Mouse (Mus musculus) midbrain, embryonic 13.5 days (tissue): ENCODE results near the gene Ankib1. TPM values are rescaled to one million over a fixed set of nuclear protein-coding genes. Genes with fewer than 3 reads are reported as not detected.
A peak's percentile ranks its signal among the peaks of the same experiment; 100 is the strongest.
"Not testable (repeated sequence)": the region's sequence is repeated elsewhere in the genome, so short reads cannot be mapped to it uniquely, and the experiment has no call there.

Experiments
- ATAC-seq: fragments of 200-750 bp; cut with Nextera tagmentation; 2 replicates; pipeline ENCODE4 v1.8.0; 2017; ENCODE audit warnings: mild to moderate bottlenecking, moderate TSS enrichment, moderate library complexity
- H3K27ac ChIP-seq: fragments of 300-500 bp; sonication (generic); 2 replicates; pipeline ENCODE4 v1.5.1; 2015; ENCODE audit warnings: inconsistent platforms, mild to moderate bottlenecking, moderate library complexity
- H3K27me3 ChIP-seq: fragments of 300-500 bp; sonication (generic); 2 replicates; pipeline ENCODE4 v1.6.1; 2015; ENCODE audit warnings: mild to moderate bottlenecking, inconsistent platforms
- H3K36me3 ChIP-seq: fragments of 300-500 bp; sonication (generic); 2 replicates; pipeline ENCODE4 v1.6.1; 2015; ENCODE audit warnings: mild to moderate bottlenecking, inconsistent platforms
- H3K4me1 ChIP-seq: fragments of 300-500 bp; sonication (generic); replicated peaks from 2 replicates; pipeline ENCODE4 v1.6.1; 2015; ENCODE audit warnings: inconsistent platforms
- H3K4me2 ChIP-seq: fragments of 300-500 bp; sonication (generic); replicated peaks from 2 replicates; pipeline ENCODE4 v1.6.1; 2015; ENCODE audit warnings: moderate library complexity, mild to moderate bottlenecking, inconsistent platforms
- H3K4me3 ChIP-seq: fragments of 300-500 bp; sonication (generic); replicated peaks from 2 replicates; pipeline ENCODE4 v1.5.1; 2015; ENCODE audit warnings: mild to moderate bottlenecking, inconsistent platforms
- H3K9ac ChIP-seq: fragments of 300-500 bp; sonication (generic); replicated peaks from 2 replicates; pipeline ENCODE4 v1.6.1; 2015; ENCODE audit warnings: mild to moderate bottlenecking, inconsistent platforms
- H3K9me3 ChIP-seq: fragments of 300-500 bp; sonication (generic); 2 replicates; pipeline ENCODE4 v1.6.1; 2016; ENCODE audit warnings: mild to moderate bottlenecking, inconsistent platforms
- WGBS: fragments of 180-500 bp; shearing (Covaris S2); methylation state at CpG from one replicate; pipeline ENCODE4 v1.1.7; 2015; 5-methylcytosine and 5-hydroxymethylcytosine counted together
- polyA plus RNA-seq: library from polyadenylated mRNA; unstranded; fragments of >200 nt; fragmentation: Nextera tagmentation; extraction: Ambion mirVana; gene quantifications from 2 replicates; pipeline ENCODE4 v1.2.1, GENCODE M21; 2015

Ankib1 gene
- 17.6 and 18.2 TPM in 2 replicates for polyA plus RNA-seq

DNA sequence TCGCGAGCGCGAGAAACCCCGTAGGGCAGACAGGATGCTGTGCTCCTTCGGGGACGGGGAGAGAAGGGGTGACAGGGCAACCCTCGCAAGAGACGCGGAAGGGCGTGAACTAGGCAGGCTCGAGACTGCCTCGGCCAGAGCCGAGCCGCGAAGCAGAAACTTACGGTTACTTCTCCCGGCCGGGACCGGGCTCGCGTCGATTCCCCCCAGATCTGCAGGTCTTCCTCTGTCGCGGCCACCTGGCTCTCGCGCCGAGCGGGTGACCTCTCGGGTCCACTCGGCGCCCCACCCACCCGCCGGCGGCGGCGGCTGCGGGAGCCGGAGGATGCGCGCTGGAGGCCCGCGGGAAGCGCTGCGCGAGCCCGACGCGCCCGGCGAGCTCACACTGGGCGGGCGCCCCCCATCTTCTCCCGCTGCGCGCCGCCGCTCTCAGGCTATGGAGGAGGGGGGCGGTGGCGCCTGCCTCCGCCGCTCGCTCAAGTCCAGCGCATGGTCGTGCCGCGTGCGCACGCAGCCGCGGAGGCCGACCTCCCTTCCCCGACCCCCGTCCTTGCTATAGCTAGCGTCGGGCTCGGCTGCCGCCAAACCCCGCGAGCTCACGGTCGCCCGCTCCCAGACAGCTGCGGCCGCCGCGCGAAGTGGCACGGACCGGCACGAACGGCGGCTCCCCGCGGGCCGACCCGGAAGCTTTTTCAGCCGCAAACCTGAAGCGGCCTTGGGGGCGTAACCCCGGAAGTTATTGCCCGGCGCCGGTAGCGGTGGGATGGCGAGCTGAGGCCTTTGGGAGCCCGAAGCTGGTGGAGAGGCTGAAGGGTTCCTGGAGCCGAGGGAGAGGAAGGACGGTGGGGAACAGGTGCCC is at the start of gene Ankib1, which contains the start of gene Krit1:
Gene Ankib1 (minus strand): TSS at position 493 of the 859 bp plus-strand sequence.
Gene Krit1 (plus strand): TSS at position 752 of the 859 bp plus-strand sequence.
- peak within 1 kb of the TSS; percentile 81 for H3K4me3 ChIP-seq
- no peaks in the 10 kb centered on the region for H3K27me3 ChIP-seq
- H3K9me3 ChIP-seq = no peaks in the 10 kb centered on the region
- peaks cover 26% of the 10 kb centered on the region for H3K4me1 ChIP-seq
- H3K9ac ChIP-seq = peak within 1 kb of the TSS; percentile 90
- H3K36me3 ChIP-seq = 0 out of 2 replicates have a peak, but pooled peaks cover 4% of the 10 kb centered on the region
- ATAC-seq = peak; percentile 96
- H3K4me2 ChIP-seq = peak within 1 kb of the TSS; percentile 91
- H3K27ac ChIP-seq = peak within 1 kb of the TSS; percentile 92
- under 1% methylated on average over 94 of the region's 109 CpGs for WGBS

GRCm38 (mm10) chr5:3845026-3845425 is 42.3 kb upstream of the Ankib1 start, which contains the start of gene Lrrd1:
TSS of gene Lrrd1 (plus strand) at chr5:3845173.
- 6% methylated on average over 24 of the region's 24 CpGs for WGBS
- Histone ChIP-seq H3K4me1 (peaks cover 5% of the 10 kb centered on the region), H3K4me3 (peak within 1 kb of the TSS; percentile 43), H3K9me3 (no peaks in the 10 kb centered on the region), H3K27me3 (no peaks in the 10 kb centered on the region), H3K9ac (peak within 1 kb of the TSS; percentile 65), H3K36me3 (peaks cover 8% of the 10 kb centered on the region), H3K4me2 (peak within 1 kb of the TSS; percentile 66), H3K27ac (no peak within 1 kb of the TSS)
- ATAC-seq = peak; percentile 71

GRCm38 (mm10) chr5:3834107-3834506 is 31.4 kb upstream of the Ankib1 start:
- Histone ChIP-seq H3K27me3 (no peaks in the 10 kb centered on the region), H3K4me2 (no peak overlapping the region), H3K4me1 (no peaks in the 10 kb centered on the region), H3K27ac (no peak overlapping the region), H3K4me3 (no peak overlapping the region), H3K9ac (no peak overlapping the region), H3K9me3 (no peaks in the 10 kb centered on the region), H3K36me3 (peaks cover 51% of the 10 kb centered on the region)
- no peak for ATAC-seq
- 95% methylated on average over 1 of the region's 1 CpGs for WGBS

DNA sequence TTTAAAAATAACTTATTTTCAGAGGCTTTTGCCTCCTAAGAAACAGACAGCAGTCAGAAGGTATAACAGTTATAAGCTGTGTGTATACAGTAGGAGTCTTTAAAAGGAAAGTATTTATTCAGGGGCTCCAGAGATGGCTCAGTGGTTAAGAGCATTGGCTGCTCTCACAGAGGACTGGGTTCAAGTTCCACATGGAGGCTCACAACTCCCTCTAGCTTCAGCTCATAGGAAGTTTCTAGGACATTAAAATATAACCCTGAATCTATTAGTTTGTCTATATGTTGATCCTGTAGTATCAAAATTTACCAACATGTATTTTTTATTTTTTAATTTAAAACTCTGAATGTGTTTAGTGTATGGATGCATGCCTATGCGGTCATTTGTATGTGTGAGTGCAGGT is 5.7 kb upstream of the Ankib1 start:
- 97% methylated on average over 1 of the region's 1 CpGs for WGBS
- Histone ChIP-seq H3K36me3 (peaks cover 27% of the 10 kb centered on the region), H3K4me3 (no peak overlapping the region), H3K9me3 (no peaks in the 10 kb centered on the region), H3K9ac (no peak overlapping the region), H3K27ac (no peak overlapping the region), H3K27me3 (no peaks in the 10 kb centered on the region), H3K4me2 (no peak overlapping the region), H3K4me1 (peaks cover 8% of the 10 kb centered on the region)
- ATAC-seq = no peak

GRCm38 (mm10) chr5:3803292-3804165 is 804 bp upstream of the Ankib1 start:
- no peaks in the 10 kb centered on the region for H3K27me3 ChIP-seq
- ATAC-seq = peak; percentile 5; the same call in 1 of the 2 replicates
- peak overlapping the region; percentile 91 for H3K4me2 ChIP-seq
- H3K9me3 ChIP-seq = no peaks in the 10 kb centered on the region
- WGBS = under 1% methylated on average over 36 of the region's 36 CpGs
- H3K4me3 ChIP-seq = peak overlapping the region; percentile 81
- H3K36me3 ChIP-seq = 0 out of 2 replicates have a peak, but pooled peaks cover 5% of the 10 kb centered on the region
- H3K4me1 ChIP-seq = peaks cover 26% of the 10 kb centered on the region
- H3K9ac ChIP-seq = peak overlapping the region; percentile 90
- H3K27ac ChIP-seq = peak overlapping the region; percentile 92

DNA sequence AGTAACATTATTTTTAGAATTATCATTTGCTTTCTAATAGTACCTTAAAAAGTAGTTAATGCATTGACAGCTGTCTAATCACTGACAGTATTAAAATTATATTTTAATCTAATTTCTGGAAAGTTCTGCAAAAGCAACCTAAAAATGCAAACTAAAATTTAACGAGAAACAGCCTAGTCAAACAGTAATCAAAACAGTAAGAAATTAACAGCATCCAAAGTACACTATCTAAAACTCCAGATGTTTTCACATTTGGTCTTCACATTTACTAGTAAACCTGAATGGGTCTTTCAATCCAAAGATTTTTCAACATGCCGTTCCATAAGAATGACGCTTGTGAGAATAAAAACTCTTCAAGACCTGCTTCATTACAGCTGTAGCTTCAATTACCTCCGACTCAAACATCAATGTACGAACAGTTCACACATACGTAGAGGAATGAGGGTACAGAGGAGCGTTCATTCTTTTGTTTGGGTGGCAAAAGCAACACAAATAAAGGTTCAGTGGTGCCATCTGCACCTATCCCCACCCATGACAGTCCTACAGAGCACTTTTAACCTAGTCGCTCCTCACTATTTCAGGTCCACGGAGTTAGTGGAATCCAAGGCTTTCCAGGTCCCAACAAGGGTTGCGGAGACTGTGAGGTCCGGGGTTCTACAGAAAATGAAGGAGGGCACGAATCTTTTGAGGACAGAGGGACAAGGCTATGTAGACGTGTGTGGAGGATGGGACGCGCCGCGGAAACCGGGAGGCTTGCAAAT is 873 bp downstream of the Ankib1 start:
- WGBS = 7% methylated on average over 18 of the region's 18 CpGs
- peaks cover 26% of the 10 kb centered on the region for H3K4me1 ChIP-seq
- ATAC-seq = peak; percentile 1; the same call in 1 of the 2 replicates

DNA sequence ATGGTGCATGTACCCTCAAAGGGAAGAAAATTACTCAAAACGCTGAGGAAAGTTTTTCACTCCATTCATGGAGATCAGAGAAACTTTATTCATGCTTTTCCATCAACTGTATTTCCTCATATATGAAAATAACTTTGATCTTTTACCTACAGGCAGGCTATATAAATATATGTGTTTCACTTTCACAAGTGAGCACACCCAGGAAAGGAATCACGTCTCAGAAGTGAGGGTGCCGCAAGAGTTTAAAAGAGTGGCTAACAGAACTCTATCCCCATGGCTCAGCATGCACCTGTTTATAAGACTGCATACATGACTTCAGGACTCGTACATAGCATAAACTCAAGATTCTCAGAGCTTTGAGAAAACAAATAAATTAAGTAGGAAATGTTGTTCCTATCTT is 1.8 kb downstream of the Ankib1 start:
- no peaks in the 10 kb centered on the region for H3K9me3 ChIP-seq
- H3K9ac ChIP-seq = 0 out of 2 replicates have a peak overlapping the region, but pooled peaks have one; percentile 29
- no peak overlapping the region for H3K27ac ChIP-seq
- ATAC-seq = no peak
- peaks cover 26% of the 10 kb centered on the region for H3K4me1 ChIP-seq
- H3K36me3 ChIP-seq = no peaks in the 10 kb centered on the region
- peak overlapping the region; percentile 49 for H3K4me2 ChIP-seq
- WGBS = 81% methylated on average over 4 of the region's 4 CpGs
- H3K4me3 ChIP-seq = peak overlapping the region; percentile 25
- H3K27me3 ChIP-seq = no peaks in the 10 kb centered on the region

More for the DNA sequence above, 873 bp downstream of the Ankib1 start:
- peak overlapping the region; percentile 90 for H3K9ac ChIP-seq
- H3K27ac ChIP-seq = peak overlapping the region; percentile 92
- H3K9me3 ChIP-seq = no peaks in the 10 kb centered on the region
- H3K27me3 ChIP-seq = no peaks in the 10 kb centered on the region
- peak overlapping the region; percentile 81 for H3K4me3 ChIP-seq
- no peaks in the 10 kb centered on the region for H3K36me3 ChIP-seq
- H3K4me2 ChIP-seq = peak overlapping the region; percentile 91

DNA sequence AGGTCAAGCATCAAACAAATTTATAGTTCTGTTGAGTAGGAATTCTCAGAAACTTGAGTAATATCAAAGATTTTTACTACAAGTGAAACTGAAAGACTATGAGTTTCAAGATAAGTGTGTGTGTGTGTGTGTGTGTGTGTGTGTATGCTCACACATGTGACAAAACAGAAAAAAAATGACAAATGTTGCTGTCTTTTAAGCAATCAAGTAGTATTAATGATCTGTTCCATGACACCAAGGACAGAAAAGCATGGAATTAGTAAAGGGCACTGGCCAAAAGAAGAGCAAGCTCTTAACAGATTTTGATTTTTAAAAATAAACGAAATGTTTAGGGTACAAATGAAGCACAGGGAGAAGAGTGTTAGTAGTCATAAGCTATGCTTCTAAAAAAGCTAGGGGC is 2.7 kb downstream of the Ankib1 start:
- no peaks in the 10 kb centered on the region for H3K36me3 ChIP-seq
- no peak overlapping the region for H3K9ac ChIP-seq
- H3K27me3 ChIP-seq = no peaks in the 10 kb centered on the region
- 81% methylated on average over 1 of the region's 1 CpGs for WGBS
- H3K4me3 ChIP-seq = no peak overlapping the region
- ATAC-seq = no peak
- peaks cover 26% of the 10 kb centered on the region for H3K4me1 ChIP-seq
- H3K27ac ChIP-seq = no peak overlapping the region
- no peak overlapping the region for H3K4me2 ChIP-seq
- H3K9me3 ChIP-seq = no peaks in the 10 kb centered on the region

GRCm38 (mm10) chr5:3798656-3799055 is 4.1 kb downstream of the Ankib1 start:
- H3K27ac ChIP-seq, ATAC-seq, H3K9me3 ChIP-seq, H3K36me3 ChIP-seq, H3K9ac ChIP-seq, H3K4me2 ChIP-seq, H3K27me3 ChIP-seq, H3K4me3 ChIP-seq: not testable (repeated sequence)
- peaks cover 18% of the 10 kb centered on the region for H3K4me1 ChIP-seq

- not testable (repeated sequence) for H3K9ac ChIP-seq, H3K27ac ChIP-seq, H3K4me3 ChIP-seq, ATAC-seq, H3K4me2 ChIP-seq, H3K36me3 ChIP-seq, H3K9me3 ChIP-seq, H3K27me3 ChIP-seq
- WGBS = 98% methylated on average over 2 of the region's 2 CpGs
- peaks cover 18% of the 10 kb centered on the region for H3K4me1 ChIP-seq
Observed at GRCm38 (mm10) chr5:3797101-3797500, 5.6 kb downstream of the Ankib1 start.

DNA sequence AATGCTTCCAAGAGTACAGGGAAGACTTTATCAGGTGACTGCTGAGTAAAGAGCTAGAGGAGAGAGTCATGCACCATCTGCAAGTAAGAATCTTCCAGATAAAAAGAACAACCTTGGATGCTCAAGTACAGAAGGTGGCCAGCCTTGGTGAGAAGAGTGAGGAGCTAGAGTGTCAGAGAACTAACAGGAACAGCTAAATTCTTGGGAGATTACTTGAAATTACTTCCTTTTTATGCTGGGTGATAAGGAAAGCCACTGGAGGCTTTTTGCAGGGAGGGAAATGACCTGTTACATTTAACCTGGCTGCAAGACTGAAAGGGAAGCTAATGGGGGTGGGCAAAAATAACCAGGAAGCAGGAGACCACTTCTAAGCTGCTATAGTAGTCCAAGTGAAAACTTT is 11.7 kb downstream of the Ankib1 start:
- Histone ChIP-seq H3K36me3 (no peaks in the 10 kb centered on the region), H3K4me2 (no peak overlapping the region), H3K27me3 (no peaks in the 10 kb centered on the region), H3K9ac (no peak overlapping the region), H3K4me1 (no peaks in the 10 kb centered on the region), H3K4me3 (no peak overlapping the region), H3K9me3 (no peaks in the 10 kb centered on the region), H3K27ac (no peak overlapping the region)
- ATAC-seq = no peak
